Mouse (Mus musculus) heart, adult 2 months (tissue): ENCODE data around the gene Ccr6.

Experiments used
- CTCF ChIP-seq: fragments of 200-600 bp; IDR thresholded peaks from 2 replicates; pipeline ENCODE4 v1.8.1; 2022; ENCODE audit warnings: antibody characterized with exemption, mild to moderate bottlenecking, moderate library complexity
- EP300 ChIP-seq: fragments of 200-500 bp; IDR thresholded peaks from 2 replicates; pipeline ENCODE4 v1.6.1; 2011; ENCODE audit warnings: low read depth, low read length, control low read depth; ENCODE audit not compliant: insufficient read depth
- POLR2A ChIP-seq: fragments of 200-500 bp; IDR thresholded peaks from 2 replicates; pipeline ENCODE4 v1.6.1; 2011; ENCODE audit warnings: mild to moderate bottlenecking, low read depth, low read length, control low read depth; ENCODE audit not compliant: insufficient read depth

DNA sequence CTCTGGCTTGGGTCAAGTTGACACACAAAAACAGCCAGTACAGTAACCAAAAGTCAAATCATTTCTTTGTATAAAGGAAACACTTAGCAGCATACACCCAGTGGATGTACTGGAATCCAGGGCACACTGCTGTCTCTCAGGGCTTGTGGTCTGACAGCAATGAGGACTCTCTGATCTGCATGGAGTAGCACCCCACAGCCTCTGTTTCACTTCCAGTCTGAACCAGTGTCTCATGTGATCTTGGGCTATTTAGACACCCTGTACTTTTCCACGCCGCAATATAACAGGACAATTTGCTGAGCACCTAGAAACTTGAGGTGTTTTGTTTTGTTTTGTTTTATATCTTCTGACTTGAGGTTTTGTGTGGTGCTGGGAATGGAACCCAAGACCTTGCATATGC, 10.7 kb upstream of the Ccr6 start:
- no peak for TF ChIP-seq POLR2A
- no peak for TF ChIP-seq CTCF
- TF ChIP-seq EP300: no peak
